ENCODE assay signal across 9 mouse cellular contexts in genomic region chr1:152462348-152462747, GRCm38 (mm10).
DNase-seq lines count a peak whose midpoint lies in the region; ATAC-seq and TF ChIP-seq lines count a peak whose summit lies in the region.
"Had no signal": no experiment of that assay in that cellular context is flagged by ENCODE, and none has a peak within 500 bp of the region (broad histone marks: within the 10 kb centered on the region; RNA-seq: fewer than 3 reads in every experiment).

No protein-coding gene starts in this region.

- H3K4me2 ChIP-seq in heart, embryonic 14.5 days (ENCODE audit: low read length) = no peak overlapping the region
- no peak overlapping the region for H3K4me2 ChIP-seq in lung, postnatal 0 days (replicated peaks; ENCODE audit: low read depth, low read length)
- no peak overlapping the region for H3K4me2 ChIP-seq in liver, embryonic 11.5 days
- H3K4me2 ChIP-seq: limb, embryonic 12.5 days had no signal

- H3K4me3 ChIP-seq in heart, embryonic 14.5 days (ENCODE audit: control insufficient read depth in 1 of 2, insufficient read depth in 1 of 2, low read depth in 1 of 2, low read length in 2 of 2) = no peak overlapping the region
- H3K4me3 ChIP-seq in lung, postnatal 0 days (ENCODE audit: low read depth, low read length) = no peak overlapping the region
- no peak overlapping the region for H3K4me3 ChIP-seq in liver, embryonic 11.5 days (ENCODE audit: low read depth, low read length)
- H3K4me3 ChIP-seq: limb, embryonic 12.5 days had no signal

- 56% methylated on average over 7 of the region's 7 CpGs for WGBS in heart, embryonic 14.5 days
- 57% methylated on average over 7 of the region's 7 CpGs for WGBS in lung, postnatal 0 days
- 75% methylated on average over 7 of the region's 7 CpGs for WGBS in liver, embryonic 11.5 days

- peak overlapping the region; percentile 79 to 87 for H3K27ac ChIP-seq in heart, embryonic 14.5 days (replicated peaks in 1 of 2; ENCODE audit: control insufficient read depth in 1 of 2, insufficient read depth in 1 of 2, low read depth in 2 of 2, low read length in 2 of 2)
- H3K27ac ChIP-seq in lung, postnatal 0 days (ENCODE audit: low read length) = peak overlapping the region; percentile 68; the same call in 1 of the 2 replicates
- no peak overlapping the region; the same call in 1 of the 2 replicates for H3K27ac ChIP-seq in liver, embryonic 11.5 days (ENCODE audit: low read depth, low read length)
- H3K27ac ChIP-seq: limb, embryonic 12.5 days had no signal

- TF ChIP-seq CTCF in lung, postnatal 0 days (IDR thresholded peaks at IDR 0.05) = no peak

- peaks cover 13 to 21% of the 10 kb centered on the region in 2 experiments for H3K4me1 ChIP-seq in heart, embryonic 14.5 days (ENCODE audit: control insufficient read depth in 2 of 2, insufficient read depth in 2 of 2, low read length in 2 of 2)
- peaks cover 4% of the 10 kb centered on the region; the same call in 1 of the 2 replicates for H3K4me1 ChIP-seq in lung, postnatal 0 days (ENCODE audit: insufficient read depth, low read depth, low read length)
- H3K4me1 ChIP-seq in liver, embryonic 11.5 days (replicated peaks; ENCODE audit: control insufficient read depth, insufficient read depth, low read length) = no peaks in the 10 kb centered on the region
- H3K4me1 ChIP-seq: limb, embryonic 12.5 days had no signal

- no peaks in the 10 kb centered on the region for H3K9me3 ChIP-seq in heart, embryonic 14.5 days (ENCODE audit: control insufficient read depth, low read length)
- no peaks in the 10 kb centered on the region for H3K9me3 ChIP-seq in lung, postnatal 0 days (ENCODE audit: low read length)
- no peaks in the 10 kb centered on the region for H3K9me3 ChIP-seq in liver, embryonic 11.5 days (ENCODE audit: control insufficient read depth, low read length)
- H3K9me3 ChIP-seq: limb, embryonic 12.5 days had no signal

- ATAC-seq in heart, embryonic 14.5 days (ENCODE audit: insufficient number of reproducible peaks, insufficient read depth, low FRiP score, low read depth) = no peak
- ATAC-seq in lung, postnatal 0 days = peak; percentile 70
- ATAC-seq in liver, embryonic 11.5 days (replicated peaks; ENCODE audit: low FRiP score) = no peak

- H3K36me3 ChIP-seq in heart, embryonic 14.5 days (ENCODE audit: control insufficient read depth, insufficient read depth, low read length) = no peaks in the 10 kb centered on the region
- no peaks in the 10 kb centered on the region for H3K36me3 ChIP-seq in lung, postnatal 0 days (ENCODE audit: insufficient read depth, low read length)
- H3K36me3 ChIP-seq in liver, embryonic 11.5 days (ENCODE audit: control insufficient read depth, insufficient read depth, low read length) = no peaks in the 10 kb centered on the region
- H3K36me3 ChIP-seq: limb, embryonic 12.5 days had no signal

- peak; percentile 9 for DNase-seq in gastrocnemius, postnatal 25 days
- no peak for DNase-seq in gastrocnemius, postnatal 10 days
- peak; percentile 24 for DNase-seq in adipocyte (ENCODE audit: low spot score)
- peak; percentile 25 for DNase-seq in lung, postnatal 0 days (ENCODE audit: low spot score)
- DNase-seq in yolk sac, embryonic 10.5 days (ENCODE audit: low spot score) = no peak
- no peak for DNase-seq in liver, embryonic 11.5 days (ENCODE audit: low spot score)
- DNase-seq in testis, postnatal 10 days (ENCODE audit: low spot score) = no peak

- H3K27me3 ChIP-seq in heart, embryonic 14.5 days (ENCODE audit: control insufficient read depth, insufficient read depth, low read length) = no peaks in the 10 kb centered on the region
- H3K27me3 ChIP-seq in lung, postnatal 0 days (replicated peaks; ENCODE audit: insufficient read depth, low read length) = no peaks in the 10 kb centered on the region
- no peaks in the 10 kb centered on the region for H3K27me3 ChIP-seq in liver, embryonic 11.5 days (replicated peaks; ENCODE audit: control insufficient read depth, insufficient read depth, low read length)
- H3K27me3 ChIP-seq: limb, embryonic 12.5 days had no signal

- peak overlapping the region; percentile 41; the same call in 1 of the 2 replicates for H3K9ac ChIP-seq in heart, embryonic 14.5 days (ENCODE audit: low read length)
- H3K9ac ChIP-seq in lung, postnatal 0 days (replicated peaks; ENCODE audit: low read depth) = no peak overlapping the region
- H3K9ac ChIP-seq in liver, embryonic 11.5 days (ENCODE audit: low read depth, low read length) = no peak overlapping the region
- H3K9ac ChIP-seq: limb, embryonic 12.5 days had no signal

- TF ChIP-seq EP300 in lung, postnatal 0 days (IDR thresholded peaks at IDR 0.05) = no peak

Comparison
In these comparisons a context has a peak if more than half of its experiments do, and no peak if none do; other contexts are left out.
1. DNase-seq: peak in gastrocnemius, postnatal 25 days (single experiment), adipocyte (single experiment) and lung, postnatal 0 days (single experiment); none in gastrocnemius, postnatal 10 days (single experiment), yolk sac, embryonic 10.5 days (single experiment), liver, embryonic 11.5 days (single experiment) and testis, postnatal 10 days (single experiment).